Mouse (Mus musculus): ENCODE measurements around the gene Fancl. TPM values are rescaled to one million over a fixed set of nuclear protein-coding genes. Genes with fewer than 3 reads are reported as not detected.

Fancl gene
- total and polyA plus RNA-seq, 3 experiments: 35.3 to 71.9 (median 44.5) TPM

- H3K36me3 ChIP-seq (replicated peaks in 1 of 2; ENCODE audit: control insufficient read depth in 1 of 2, insufficient read depth in 1 of 2, low read length in 1 of 2): no peaks in the 10 kb centered on the region
- peaks cover 0 to 8% of the 10 kb centered on the region in 2 experiments; a peak in 1 of 4 replicates for H3K4me1 ChIP-seq (ENCODE audit: control insufficient read depth in 1 of 2, insufficient read depth in 2 of 2)
- no peak overlapping the region for H3K27ac ChIP-seq (ENCODE audit: insufficient read depth, low read depth)
- dilution Hi-C loops (cut with MboI; ENCODE audit: extremely low pct_ligation_motif_present, extremely low pct_unique_long_range_greater_than_20kb, low sequenced_read_pairs) (no loop called here), in situ Hi-C loops (cut with MboI; ENCODE audit: low pct_ligation_motif_present, low pct_unique_long_range_greater_than_20kb, low sequenced_read_pairs) (no loop called here)
- DNase-seq (ENCODE audit: extremely low read depth): no peak
- TF ChIP-seq SIN3A (IDR thresholded peaks at IDR 0.05; ENCODE audit: low read length): no peak
- no peak for TF ChIP-seq MXI1 (IDR thresholded peaks at IDR 0.05; ENCODE audit: low read depth, low read length)
- no peak for TF ChIP-seq IRF4 (IDR thresholded peaks at IDR 0.05; ENCODE audit: low read depth, low read length)
- TF ChIP-seq MYC (IDR thresholded peaks at IDR 0.05; ENCODE audit: low read depth, low read length): no peak
- no peak for TF ChIP-seq POLR2AphosphoS2 (IDR thresholded peaks at IDR 0.05; ENCODE audit: low read depth, low read length)
- H3K27me3 ChIP-seq (replicated peaks): no peaks in the 10 kb centered on the region
- H3K9ac ChIP-seq (ENCODE audit: insufficient read depth, low read depth): no peak overlapping the region
- H3K79me2 ChIP-seq (replicated peaks; ENCODE audit: control insufficient read depth, extremely low read depth, insufficient read depth, poor library complexity, severe bottlenecking): no peaks in the 10 kb centered on the region
- no peak overlapping the region for H3K4me2 ChIP-seq (ENCODE audit: insufficient read depth, low read depth, poor library complexity, severe bottlenecking)
- H3K4me3 ChIP-seq (replicated peaks in 1 of 3; ENCODE audit: low read depth in 2 of 3, low read length in 2 of 3, poor library complexity in 1 of 3): no peak overlapping the region
- no peaks in the 10 kb centered on the region for H3K9me3 ChIP-seq (replicated peaks; ENCODE audit: low read length)
These were observed 4.4 kb upstream of the Fancl start for GRCm38 (mm10) chr11:26381499-26381898.

GRCm38 (mm10) chr11:26386678-26387077, 743 bp downstream of the Fancl start:
- no peaks in the 10 kb centered on the region for H3K36me3 ChIP-seq (replicated peaks in 1 of 2; ENCODE audit: control insufficient read depth in 1 of 2, insufficient read depth in 1 of 2, low read length in 1 of 2)
- peak overlapping the region; percentile 42 for H3K9ac ChIP-seq (ENCODE audit: insufficient read depth, low read depth)
- peaks cover 3 to 33% of the 10 kb centered on the region in 2 experiments for H3K4me1 ChIP-seq (ENCODE audit: control insufficient read depth in 1 of 2, insufficient read depth in 2 of 2)
- TF ChIP-seq CTCF (conservative IDR thresholded peaks at IDR 0.05 in 1 of 2, IDR thresholded peaks at IDR 0.05 in 1 of 2; ENCODE audit: low read depth in 2 of 2, low read length in 2 of 2) (no peak), SIN3A (IDR thresholded peaks at IDR 0.05; ENCODE audit: low read length) (no peak), SMC3 (IDR thresholded peaks at IDR 0.05; ENCODE audit: low read depth, low read length) (no peak), POLR2A (IDR thresholded peaks at IDR 0.05; ENCODE audit: low read depth, low read length) (no peak), KAT2A (IDR thresholded peaks at IDR 0.05; ENCODE audit: insufficient replicate concordance, low read length) (no peak), MAX (IDR thresholded peaks at IDR 0.05; ENCODE audit: low read length) (no peak), USF1 (IDR thresholded peaks at IDR 0.05; ENCODE audit: low read depth, low read length) (no peak), ZMIZ1 (IDR thresholded peaks at IDR 0.05; ENCODE audit: low read depth, low read length) (no peak), MAZ (IDR thresholded peaks at IDR 0.05; ENCODE audit: low read depth, low read length) (no peak)
- peak overlapping the region; percentile 37; the same call in 1 of the 2 replicates for H3K4me2 ChIP-seq (ENCODE audit: insufficient read depth, low read depth, poor library complexity, severe bottlenecking)
- dilution Hi-C loops (cut with MboI; ENCODE audit: extremely low pct_ligation_motif_present, extremely low pct_unique_long_range_greater_than_20kb, low sequenced_read_pairs): no loop called here
- in situ Hi-C loops (cut with MboI; ENCODE audit: low pct_ligation_motif_present, low pct_unique_long_range_greater_than_20kb, low sequenced_read_pairs): no loop called here
- peaks cover 11% of the 10 kb centered on the region for H3K79me2 ChIP-seq (replicated peaks; ENCODE audit: control insufficient read depth, extremely low read depth, insufficient read depth, poor library complexity, severe bottlenecking)
- no peaks in the 10 kb centered on the region for H3K27me3 ChIP-seq (replicated peaks)
- no peak for DNase-seq (ENCODE audit: extremely low read depth)
- peak overlapping the region; percentile 52; the same call in 1 of the 2 replicates for H3K27ac ChIP-seq (ENCODE audit: insufficient read depth, low read depth)
- H3K4me3 ChIP-seq (replicated peaks in 1 of 3; ENCODE audit: low read depth in 2 of 3, low read length in 2 of 3, poor library complexity in 1 of 3): peak overlapping the region; percentile 63 to 88 (median 71)
- H3K9me3 ChIP-seq (replicated peaks; ENCODE audit: low read length): no peaks in the 10 kb centered on the region

GRCm38 (mm10) chr11:26387087-26387611, 1.2 kb downstream of the Fancl start:
- Histone ChIP-seq H3K27me3 (replicated peaks) (no peaks in the 10 kb centered on the region), H3K4me3 (replicated peaks in 1 of 3; ENCODE audit: low read depth in 2 of 3, low read length in 2 of 3, poor library complexity in 1 of 3) (peak overlapping the region; percentile 63 to 88 (median 71)), H3K36me3 (replicated peaks in 1 of 2; ENCODE audit: control insufficient read depth in 1 of 2, insufficient read depth in 1 of 2, low read length in 1 of 2) (peaks cover 0 to 2% of the 10 kb centered on the region in 2 experiments), H3K9me3 (replicated peaks; ENCODE audit: low read length) (no peaks in the 10 kb centered on the region), H3K4me2 (ENCODE audit: insufficient read depth, low read depth, poor library complexity, severe bottlenecking) (peak overlapping the region; percentile 62; the same call in 1 of the 2 replicates), H3K79me2 (replicated peaks; ENCODE audit: control insufficient read depth, extremely low read depth, insufficient read depth, poor library complexity, severe bottlenecking) (peaks cover 16% of the 10 kb centered on the region), H3K27ac (ENCODE audit: insufficient read depth, low read depth) (peak overlapping the region; percentile 52), H3K4me1 (ENCODE audit: control insufficient read depth in 1 of 2, insufficient read depth in 2 of 2) (peaks cover 3 to 34% of the 10 kb centered on the region in 2 experiments), H3K9ac (ENCODE audit: insufficient read depth, low read depth) (peak overlapping the region; percentile 42)
- in situ Hi-C loops (cut with MboI; ENCODE audit: low pct_ligation_motif_present, low pct_unique_long_range_greater_than_20kb, low sequenced_read_pairs): no loop called here
- dilution Hi-C loops (cut with MboI; ENCODE audit: extremely low pct_ligation_motif_present, extremely low pct_unique_long_range_greater_than_20kb, low sequenced_read_pairs): no loop called here
- DNase-seq (ENCODE audit: extremely low read depth): peak; percentile 96
- TF ChIP-seq MXI1 (IDR thresholded peaks at IDR 0.05; ENCODE audit: low read depth, low read length): peak; percentile 84
- TF ChIP-seq ZC3H11A (IDR thresholded peaks at IDR 0.05; ENCODE audit: low read depth, low read length): no peak
- peak; percentile 78; the same call in 1 of the 2 replicates for TF ChIP-seq KAT2A (IDR thresholded peaks at IDR 0.05; ENCODE audit: insufficient replicate concordance, low read length)
- no peak; the same call in 1 of the 2 replicates for TF ChIP-seq ETS1 (conservative IDR thresholded peaks at IDR 0.05; ENCODE audit: low read depth, low read length)
- 0 out of 2 replicates have a peak, but pooled peaks have one; percentile 33 for TF ChIP-seq MEF2A (IDR thresholded peaks at IDR 0.05; ENCODE audit: borderline replicate concordance, low read depth, low read length)
- no peak for TF ChIP-seq USF1 (IDR thresholded peaks at IDR 0.05; ENCODE audit: low read depth, low read length)
- peak; percentile 86 for TF ChIP-seq POLR2AphosphoS2 (IDR thresholded peaks at IDR 0.05; ENCODE audit: low read depth, low read length)
- peak; percentile 99 for TF ChIP-seq E2F4 (IDR thresholded peaks at IDR 0.05; ENCODE audit: insufficient replicate concordance, low read depth, low read length)
- peak; percentile 90 for TF ChIP-seq ZMIZ1 (IDR thresholded peaks at IDR 0.05; ENCODE audit: low read depth, low read length)
- TF ChIP-seq TCF12 (IDR thresholded peaks at IDR 0.05; ENCODE audit: low read depth, low read length): peak; percentile 90
- TF ChIP-seq EP300 (IDR thresholded peaks at IDR 0.05; ENCODE audit: low read length): no peak
- no peak for TF ChIP-seq RAD21 (IDR thresholded peaks at IDR 0.05; ENCODE audit: low read depth, low read length)
- TF ChIP-seq NELFE (IDR thresholded peaks at IDR 0.05; ENCODE audit: low read depth, low read length): peak; percentile 85
- peak; percentile 68 for TF ChIP-seq TBP (conservative IDR thresholded peaks at IDR 0.05; ENCODE audit: low read depth, low read length)
- peak; percentile 18; the same call in 1 of the 2 replicates for TF ChIP-seq BHLHE40 (IDR thresholded peaks at IDR 0.05; ENCODE audit: low read depth, low read length)
- peak; percentile 80 for TF ChIP-seq ELF1 (IDR thresholded peaks at IDR 0.05; ENCODE audit: low read depth, low read length)
- TF ChIP-seq HCFC1 (IDR thresholded peaks at IDR 0.05; ENCODE audit: low read depth, low read length): peak; percentile 73
